9 mouse cellular contexts compared by ENCODE assay signal in the genomic region with DNA sequence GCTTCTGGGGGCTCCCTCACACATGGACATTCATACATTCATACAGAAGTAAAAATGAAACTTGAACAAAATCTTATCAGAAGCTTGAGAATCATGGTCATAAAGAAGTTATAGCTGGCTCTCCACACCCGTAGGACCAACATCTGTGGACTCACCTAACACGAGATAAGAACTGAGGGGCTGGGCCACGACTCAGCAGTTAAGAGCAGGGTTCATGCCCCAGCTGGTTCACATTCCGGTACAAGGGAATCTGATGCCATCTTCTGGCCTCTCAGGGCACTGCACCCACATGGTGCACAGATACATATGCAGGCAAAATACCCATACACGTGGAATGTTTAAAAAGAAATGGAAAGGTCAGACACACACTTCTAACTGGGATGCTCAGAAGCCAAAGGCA. TPM values are rescaled to one million over a fixed set of nuclear protein-coding genes. Genes with fewer than 3 reads are reported as not detected.
DNase-seq lines count a peak whose midpoint lies in the region; ATAC-seq and TF ChIP-seq lines count a peak whose summit lies in the region.
"Had no signal": no experiment of that assay in that cellular context is flagged by ENCODE, and none has a peak within 500 bp of the region (broad histone marks: within the 10 kb centered on the region; RNA-seq: fewer than 3 reads in every experiment).

No protein-coding gene starts in this region.

- peak; percentile 63 to 76 for DNase-seq in right cerebral cortex, postnatal 10 days (ENCODE audit: low spot score in 2 of 2)
- DNase-seq in right cerebral cortex, postnatal 25 days, result no peak
- peak; percentile 55 to 60 for DNase-seq in adrenal gland, adult 18-20 months (ENCODE audit: low spot score in 2 of 2)
- peak; percentile 77 for DNase-seq in embryo, embryonic 9.5 days (ENCODE audit: extremely low spot score)
- peak; percentile 81 for DNase-seq in induced T-regulatory cell, adult 2 months (ENCODE audit: low read depth)
- DNase-seq in liver, embryonic 14.5 days (ENCODE audit: low read depth in 3 of 3, low spot score in 3 of 3), result peak; percentile 57 to 79 (median 62)
- DNase-seq in retina, postnatal 1 day, result peak; percentile 73

- TF ChIP-seq CTCF in liver, embryonic 14.5 days (IDR thresholded peaks at IDR 0.05; ENCODE audit: low read depth), result peak; percentile 93

- ATAC-seq in liver, embryonic 14.5 days (ENCODE audit: insufficient read depth), result peak; percentile 31
- no peak for ATAC-seq in inflammation-experienced regulatory T-cells, adult 6 months

- WGBS in liver, embryonic 14.5 days (ENCODE audit: insufficient replicate concordance), result 5% methylated on average over 5 of the region's 5 CpGs

- no peaks in the 10 kb centered on the region for H3K9me3 ChIP-seq in liver, embryonic 14.5 days (ENCODE audit: control insufficient read depth, low read length)
- H3K9me3 ChIP-seq: limb, embryonic 13.5 days had no signal

- no peak overlapping the region for H3K27ac ChIP-seq in liver, embryonic 14.5 days
- H3K27ac ChIP-seq: limb, embryonic 13.5 days had no signal

- H3K4me1 ChIP-seq in liver, embryonic 14.5 days (replicated peaks; ENCODE audit: control insufficient read depth in 2 of 2, insufficient read depth in 2 of 2, low read length in 1 of 2), result peaks cover 6 to 15% of the 10 kb centered on the region in 2 experiments

- H3K4me2 ChIP-seq in liver, embryonic 14.5 days (ENCODE audit: low read depth), result no peak overlapping the region; the same call in 1 of the 2 replicates
- H3K4me2 ChIP-seq: limb, embryonic 13.5 days had no signal

- H3K27me3 ChIP-seq in liver, embryonic 14.5 days (ENCODE audit: control insufficient read depth, insufficient read depth, low read length), result no peaks in the 10 kb centered on the region
- H3K27me3 ChIP-seq: limb, embryonic 13.5 days had no signal

- H3K4me3 ChIP-seq in liver, embryonic 14.5 days (ENCODE audit: insufficient read depth in 1 of 2, low read depth in 2 of 2, low read length in 2 of 2), result no peak overlapping the region
- H3K4me3 ChIP-seq: limb, embryonic 13.5 days had no signal

- TF ChIP-seq EP300 in liver, embryonic 14.5 days (IDR thresholded peaks at IDR 0.05; ENCODE audit: low read depth), result no peak

- H3K9ac ChIP-seq in liver, embryonic 14.5 days (replicated peaks), result no peak overlapping the region
- H3K9ac ChIP-seq: limb, embryonic 13.5 days had no signal

- H3K36me3 ChIP-seq in liver, embryonic 14.5 days (replicated peaks; ENCODE audit: control insufficient read depth, insufficient read depth, low read depth), result no peaks in the 10 kb centered on the region
- H3K36me3 ChIP-seq: limb, embryonic 13.5 days had no signal

RNA-seq across cellular contexts. Expression of gene Zswim7, which starts 3.1 kb away (rescaled TPM):
- total RNA-seq in adrenal gland, adult 18-20 months (2021), result 10 to 100 TPM; 15.5 to 23.9 TPM
- 7.3 and 7.9 TPM in 2 replicates for polyA plus RNA-seq in liver, embryonic 14.5 days (2012; rRNA removed)
- 10.7 and 11.4 TPM in 2 replicates for polyA plus RNA-seq in liver, embryonic 14.5 days (2014; fragmentation: Nextera tagmentation; extraction: Ambion mirVana)
- polyA plus RNA-seq in inflammation-experienced regulatory T-cells, adult 6 months (2017; shearing (Covaris generic)), result 10 to 100 TPM in 1 of 3 experiments, 1 to 10 TPM in 2; 6.6 to 11.8 (median 7.7) TPM

RNA-seq across cellular contexts. Expression of gene Ttc19, which starts 3.2 kb away (rescaled TPM):
- 10 to 100 TPM; 29.0 to 32.6 TPM for total RNA-seq in adrenal gland, adult 18-20 months (2021)
- polyA plus RNA-seq in liver, embryonic 14.5 days (2012; rRNA removed), result 1.1 and 1.8 TPM in 2 replicates
- 1.7 and 1.8 TPM in 2 replicates for polyA plus RNA-seq in liver, embryonic 14.5 days (2014; fragmentation: Nextera tagmentation; extraction: Ambion mirVana)
- polyA plus RNA-seq in inflammation-experienced regulatory T-cells, adult 6 months (2017; shearing (Covaris generic)), result 10 to 100 TPM in 2 of 3 experiments, 1 to 10 TPM in 1; 9.2 to 11.0 (median 10.5) TPM

RNA-seq across cellular contexts. Expression of gene Adora2b, which starts 29.2 kb away (rescaled TPM):
- 1 to 10 TPM in 1 of 2 experiments, under 1 TPM in 1; 0.64 to 1.7 TPM for total RNA-seq in adrenal gland, adult 18-20 months (2021)
- polyA plus RNA-seq in liver, embryonic 14.5 days (2012; rRNA removed), result 0.31 and 0.42 TPM in 2 replicates
- 0.29 and 1.2 TPM in 2 replicates for polyA plus RNA-seq in liver, embryonic 14.5 days (2014; fragmentation: Nextera tagmentation; extraction: Ambion mirVana)
- polyA plus RNA-seq in inflammation-experienced regulatory T-cells, adult 6 months (2017; shearing (Covaris generic)), result not detected
